Mouse (Mus musculus): ENCODE results near the gene Nsg1.

GRCm38 (mm10) chr5:38208985-38209384 lies 49.3 kb upstream of the Nsg1 start:
- TF ChIP-seq CTCF (IDR thresholded peaks at IDR 0.05; ENCODE audit: borderline replicate concordance, insufficient read depth, low read depth, low read length) (no peak), POLR2A (IDR thresholded peaks at IDR 0.05; ENCODE audit: borderline replicate concordance, insufficient read depth, low read length) (no peak)

Measured in cerebellum, adult 2 months (tissue).